ENCODE assay signal across 8 mouse cellular contexts in genomic region chr15:80219211-80219610, GRCm38 (mm10). TPM values are rescaled to one million over a fixed set of nuclear protein-coding genes. Genes with fewer than 3 reads are reported as not detected.
DNase-seq lines count a peak whose midpoint lies in the region; ATAC-seq lines count a peak whose summit lies in the region.

No protein-coding gene starts in this region.

- no peak overlapping the region for H3K9ac ChIP-seq in heart, embryonic 11.5 days (ENCODE audit: low read depth, low read length)
- no peak overlapping the region for H3K9ac ChIP-seq in hindbrain, embryonic 12.5 days

- intact Hi-C loops in heart, postnatal 14 days (cut with DNase I) = no loop called here

- no peak for DNase-seq in heart, postnatal 14 days
- DNase-seq in R1 (ENCODE audit: low read depth, low spot score) = peak; percentile 93
- DNase-seq in thymus, adult 18-20 months = peak; percentile 20 to 54
- DNase-seq in cerebellum, postnatal 14 days = no peak

- H3K9me3 ChIP-seq in heart, embryonic 11.5 days (replicated peaks; ENCODE audit: control insufficient read depth, low read length) = no peaks in the 10 kb centered on the region
- H3K9me3 ChIP-seq in hindbrain, embryonic 12.5 days (replicated peaks) = no peaks in the 10 kb centered on the region

- 27% methylated on average over 14 of the region's 14 CpGs for WGBS in heart, embryonic 11.5 days (ENCODE audit: insufficient replicate concordance)
- 64% methylated on average over 14 of the region's 14 CpGs for WGBS in hindbrain, embryonic 12.5 days

- peak overlapping the region; percentile 23 for H3K4me2 ChIP-seq in heart, embryonic 11.5 days
- peak overlapping the region; percentile 13; the same call in 1 of the 2 replicates for H3K4me2 ChIP-seq in hindbrain, embryonic 12.5 days (replicated peaks)

- no peak overlapping the region for H3K4me3 ChIP-seq in heart, embryonic 11.5 days (ENCODE audit: low read depth, low read length)
- H3K4me3 ChIP-seq in hindbrain, embryonic 12.5 days = no peak overlapping the region

- H3K4me1 ChIP-seq in heart, embryonic 11.5 days (ENCODE audit: control insufficient read depth, insufficient read depth, low read length) = peaks cover 7% of the 10 kb centered on the region
- peaks cover 7% of the 10 kb centered on the region for H3K4me1 ChIP-seq in hindbrain, embryonic 12.5 days

- H3K27ac ChIP-seq in heart, embryonic 11.5 days (ENCODE audit: low read depth, low read length) = no peak overlapping the region
- H3K27ac ChIP-seq in hindbrain, embryonic 12.5 days = no peak overlapping the region

- no peaks in the 10 kb centered on the region for H3K36me3 ChIP-seq in heart, embryonic 11.5 days (ENCODE audit: control insufficient read depth, insufficient read depth, low read length)
- 0 out of 2 replicates have a peak, but pooled peaks cover 3% of the 10 kb centered on the region for H3K36me3 ChIP-seq in hindbrain, embryonic 12.5 days

- H3K27me3 ChIP-seq in heart, embryonic 11.5 days (ENCODE audit: control insufficient read depth, insufficient read depth, low read length) = no peaks in the 10 kb centered on the region
- H3K27me3 ChIP-seq in hindbrain, embryonic 12.5 days = no peaks in the 10 kb centered on the region

- no peak for ATAC-seq in heart, embryonic 11.5 days (replicated peaks; ENCODE audit: insufficient number of reproducible peaks, low FRiP score, low TSS enrichment)
- ATAC-seq in hindbrain, embryonic 12.5 days (ENCODE audit: low FRiP score) = no peak
- ATAC-seq in megakaryocyte, adult 5-6 weeks (ENCODE audit: poor library complexity, severe bottlenecking) = peak; percentile 83
- ATAC-seq in megakaryocyte-erythroid progenitor cell, adult 5-6 weeks (replicated peaks; ENCODE audit: low FRiP score, low TSS enrichment, poor library complexity, severe bottlenecking) = no peak

RNA-seq across cellular contexts. Expression of gene Mief1, which starts 14.6 kb away (rescaled TPM):
- polyA plus RNA-seq in heart, embryonic 11.5 days (2014; fragmentation: Nextera tagmentation; extraction: Ambion mirVana) = 26.8 and 29.5 TPM in 2 replicates
- 10 to 100 TPM; 31.0 to 33.0 TPM for total RNA-seq in heart, postnatal 14 days (2021)
- 41.3 and 43.8 TPM in 2 replicates for polyA plus RNA-seq in hindbrain, embryonic 12.5 days (2016; fragmentation: Nextera tagmentation; extraction: Ambion mirVana)
- 12.3 and 14.2 TPM in 2 replicates for total RNA-seq in megakaryocyte, adult 5-6 weeks (2015)
- 16.4 and 17.5 TPM in 2 replicates for total RNA-seq in megakaryocyte, adult 5-6 weeks (2017)
- 29.0 and 36.7 TPM in 2 replicates for total RNA-seq in megakaryocyte-erythroid progenitor cell, adult 5-6 weeks (2014; fragmentation: Nextera tagmentation)
- total RNA-seq in megakaryocyte-erythroid progenitor cell, adult 5-6 weeks (2017) = 21.2 and 25.8 TPM in 2 replicates

RNA-seq across cellular contexts. Expression of gene AC140267.1, which starts 16.4 kb away (rescaled TPM):
- not detected in 2 replicates for polyA plus RNA-seq in heart, embryonic 11.5 days (2014; fragmentation: Nextera tagmentation; extraction: Ambion mirVana)
- 10 to 100 TPM in 1 of 2 experiments, 1 to 10 TPM in 1; 3.4 to 24.9 TPM for total RNA-seq in heart, postnatal 14 days (2021)
- polyA plus RNA-seq in hindbrain, embryonic 12.5 days (2016; fragmentation: Nextera tagmentation; extraction: Ambion mirVana) = not detected in 2 replicates
- 2.4 and 9.5 TPM in 2 replicates for total RNA-seq in megakaryocyte, adult 5-6 weeks (2015)
- not detected in 2 replicates for total RNA-seq in megakaryocyte, adult 5-6 weeks (2017)
- 5.6 and 6.5 TPM in 2 replicates for total RNA-seq in megakaryocyte-erythroid progenitor cell, adult 5-6 weeks (2014; fragmentation: Nextera tagmentation)
- total RNA-seq in megakaryocyte-erythroid progenitor cell, adult 5-6 weeks (2017) = not detected in 2 replicates

RNA-seq across cellular contexts. Expression of gene Atf4, which starts 35.8 kb away (rescaled TPM):
- polyA plus RNA-seq in heart, embryonic 11.5 days (2014; fragmentation: Nextera tagmentation; extraction: Ambion mirVana) = 90.2 and 94.4 TPM in 2 replicates
- 10 to 100 TPM; 83.7 to 91.1 TPM for total RNA-seq in heart, postnatal 14 days (2021)
- polyA plus RNA-seq in hindbrain, embryonic 12.5 days (2016; fragmentation: Nextera tagmentation; extraction: Ambion mirVana) = 115 and 128 TPM in 2 replicates
- 172 and 184 TPM in 2 replicates for total RNA-seq in megakaryocyte, adult 5-6 weeks (2015)
- total RNA-seq in megakaryocyte, adult 5-6 weeks (2017) = 253 and 263 TPM in 2 replicates
- total RNA-seq in megakaryocyte-erythroid progenitor cell, adult 5-6 weeks (2014; fragmentation: Nextera tagmentation) = 145 and 192 TPM in 2 replicates
- total RNA-seq in megakaryocyte-erythroid progenitor cell, adult 5-6 weeks (2017) = 292 and 318 TPM in 2 replicates

RNA-seq across cellular contexts. Expression of gene Rps19bp1, which starts 44.9 kb away (rescaled TPM):
- 48.1 and 53.8 TPM in 2 replicates for polyA plus RNA-seq in heart, embryonic 11.5 days (2014; fragmentation: Nextera tagmentation; extraction: Ambion mirVana)
- 10 to 100 TPM; 17.8 to 18.8 TPM for total RNA-seq in heart, postnatal 14 days (2021)
- polyA plus RNA-seq in hindbrain, embryonic 12.5 days (2016; fragmentation: Nextera tagmentation; extraction: Ambion mirVana) = 59.9 and 65.8 TPM in 2 replicates
- 32.9 and 35.4 TPM in 2 replicates for total RNA-seq in megakaryocyte, adult 5-6 weeks (2015)
- 12.6 and 20.3 TPM in 2 replicates for total RNA-seq in megakaryocyte, adult 5-6 weeks (2017)
- total RNA-seq in megakaryocyte-erythroid progenitor cell, adult 5-6 weeks (2014; fragmentation: Nextera tagmentation) = 51.6 and 54.4 TPM in 2 replicates
- 28.7 and 36.3 TPM in 2 replicates for total RNA-seq in megakaryocyte-erythroid progenitor cell, adult 5-6 weeks (2017)

RNA-seq across cellular contexts. Expression of gene Mgat3, which starts 45.7 kb away (rescaled TPM):
- polyA plus RNA-seq in heart, embryonic 11.5 days (2014; fragmentation: Nextera tagmentation; extraction: Ambion mirVana) = 1.8 and 2.1 TPM in 2 replicates
- 1 to 10 TPM; 1.6 to 2.0 TPM for total RNA-seq in heart, postnatal 14 days (2021)
- 12.0 and 12.2 TPM in 2 replicates for polyA plus RNA-seq in hindbrain, embryonic 12.5 days (2016; fragmentation: Nextera tagmentation; extraction: Ambion mirVana)
- not detected in 2 replicates for total RNA-seq in megakaryocyte, adult 5-6 weeks (2015)
- not detected in 2 replicates for total RNA-seq in megakaryocyte, adult 5-6 weeks (2017)
- total RNA-seq in megakaryocyte-erythroid progenitor cell, adult 5-6 weeks (2014; fragmentation: Nextera tagmentation) = not detected in 2 replicates
- not detected in 2 replicates for total RNA-seq in megakaryocyte-erythroid progenitor cell, adult 5-6 weeks (2017)

Comparison
In these comparisons a context has a peak if more than half of its experiments do, and no peak if none do; other contexts are left out.
1. DNase-seq: peak in R1 (single experiment) and thymus, adult 18-20 months (2 of 2); none in heart, postnatal 14 days (0 of 2) and cerebellum, postnatal 14 days (0 of 2).